15 mouse cellular contexts compared by ENCODE assay signal in the genomic region with DNA sequence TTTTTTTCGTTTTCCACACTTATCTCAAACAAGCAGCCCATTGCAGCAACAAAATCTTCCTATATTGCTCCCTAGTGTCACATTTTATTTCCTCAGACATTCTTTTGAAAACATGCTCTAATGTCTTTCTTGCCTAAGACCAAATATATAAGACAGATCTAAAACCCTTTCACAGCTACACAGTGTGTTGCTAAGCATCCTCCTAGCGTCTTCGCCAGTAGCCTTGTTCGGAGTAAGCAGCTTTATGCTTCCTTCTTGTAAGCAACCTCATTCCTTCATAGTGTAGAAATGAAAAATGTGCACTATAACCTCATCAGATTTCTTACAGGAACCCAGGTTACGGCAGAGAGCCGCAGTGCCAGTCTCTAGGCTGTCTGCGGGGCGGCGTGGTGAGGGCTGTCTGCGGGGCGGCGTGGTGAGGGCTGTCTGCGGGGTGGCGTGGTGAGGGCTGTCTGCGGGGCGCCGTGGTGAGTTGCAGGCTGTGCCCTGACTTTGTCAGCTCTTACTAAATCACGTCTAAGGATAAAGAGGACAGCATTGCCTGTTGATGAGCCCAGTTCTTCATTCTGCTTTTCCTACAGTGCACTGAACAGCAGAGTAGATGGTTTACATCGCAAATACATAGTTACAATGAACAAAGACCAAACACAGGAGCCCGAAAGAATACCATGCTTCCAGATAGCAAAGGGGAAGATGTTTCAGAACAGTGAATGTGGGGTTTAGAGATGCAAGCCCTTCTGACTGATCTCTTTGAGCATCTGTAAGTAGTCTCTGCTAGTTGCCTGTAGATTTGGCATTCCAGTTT. TPM values are rescaled to one million over a fixed set of nuclear protein-coding genes. Genes with fewer than 3 reads are reported as not detected.
DNase-seq lines count a peak whose midpoint lies in the region; ATAC-seq and TF ChIP-seq lines count a peak whose summit lies in the region.
"Had no signal": no experiment of that assay in that cellular context is flagged by ENCODE, and none has a peak within 500 bp of the region (broad histone marks: within the 10 kb centered on the region; RNA-seq: fewer than 3 reads in every experiment).

No protein-coding gene starts in this region.

- H3K4me1 ChIP-seq in intestine, embryonic 14.5 days (replicated peaks; ENCODE audit: control insufficient read depth, insufficient read depth, low read length), result no peaks in the 10 kb centered on the region
- no peaks in the 10 kb centered on the region for H3K4me1 ChIP-seq in intestine, embryonic 16.5 days (ENCODE audit: control insufficient read depth, insufficient read depth, low read length)
- H3K4me1 ChIP-seq in hindbrain, postnatal 0 days (ENCODE audit: insufficient read depth, low read length), result no peaks in the 10 kb centered on the region

- no peak for DNase-seq in intestine, embryonic 14.5 days (ENCODE audit: low spot score)
- DNase-seq in right cerebral cortex, postnatal 25 days, result peak; percentile 9
- DNase-seq in right cerebral cortex, postnatal 14 days, result no peak
- peak; percentile 7 for DNase-seq in hindbrain, postnatal 0 days (ENCODE audit: low spot score)
- no peak for DNase-seq in yolk sac, embryonic 10.5 days (ENCODE audit: low spot score)
- DNase-seq in adrenal gland, adult 8-10 months, result no peak
- DNase-seq: adrenal gland, adult 2 months; lung, adult 18-20 months; thymus, postnatal 36 days had no signal

- H3K4me2 ChIP-seq in intestine, embryonic 14.5 days (ENCODE audit: low read length), result peak overlapping the region; percentile 23; the same call in 1 of the 2 replicates
- no peak overlapping the region for H3K4me2 ChIP-seq in intestine, embryonic 16.5 days (ENCODE audit: low read depth, low read length)
- peak overlapping the region; percentile 42 for H3K4me2 ChIP-seq in hindbrain, postnatal 0 days (ENCODE audit: low read depth, low read length)

- no peak overlapping the region for H3K27ac ChIP-seq in intestine, embryonic 14.5 days (ENCODE audit: low read depth)
- H3K27ac ChIP-seq in intestine, embryonic 16.5 days (ENCODE audit: low read length), result no peak overlapping the region
- peak overlapping the region; percentile 62 for H3K27ac ChIP-seq in hindbrain, postnatal 0 days

- no peaks in the 10 kb centered on the region for H3K36me3 ChIP-seq in intestine, embryonic 14.5 days (ENCODE audit: control insufficient read depth, insufficient read depth, low read length)
- no peaks in the 10 kb centered on the region for H3K36me3 ChIP-seq in intestine, embryonic 16.5 days (ENCODE audit: control insufficient read depth, insufficient read depth, low read length)
- H3K36me3 ChIP-seq in hindbrain, postnatal 0 days (ENCODE audit: insufficient read depth, low read length), result no peaks in the 10 kb centered on the region
- H3K36me3 ChIP-seq: G1E had no signal

- no peaks in the 10 kb centered on the region for H3K9me3 ChIP-seq in intestine, embryonic 14.5 days (ENCODE audit: control insufficient read depth, low read length)
- H3K9me3 ChIP-seq in intestine, embryonic 16.5 days (ENCODE audit: control insufficient read depth, low read length), result no peaks in the 10 kb centered on the region
- no peaks in the 10 kb centered on the region for H3K9me3 ChIP-seq in hindbrain, postnatal 0 days (ENCODE audit: low read length)

- H3K27me3 ChIP-seq in intestine, embryonic 14.5 days (replicated peaks; ENCODE audit: control insufficient read depth, insufficient read depth, low read length), result no peaks in the 10 kb centered on the region
- H3K27me3 ChIP-seq in intestine, embryonic 16.5 days (replicated peaks; ENCODE audit: control insufficient read depth, insufficient read depth, low read length), result no peaks in the 10 kb centered on the region
- H3K27me3 ChIP-seq in hindbrain, postnatal 0 days (ENCODE audit: insufficient read depth, low read length), result no peaks in the 10 kb centered on the region

- no peak overlapping the region for H3K9ac ChIP-seq in intestine, embryonic 14.5 days (ENCODE audit: low read length)
- H3K9ac ChIP-seq in intestine, embryonic 16.5 days (ENCODE audit: low read depth, low read length), result no peak overlapping the region
- no peak overlapping the region for H3K9ac ChIP-seq in hindbrain, postnatal 0 days (replicated peaks; ENCODE audit: low read length)

- no peak overlapping the region for H3K4me3 ChIP-seq in intestine, embryonic 14.5 days (ENCODE audit: low read depth, low read length)
- H3K4me3 ChIP-seq in intestine, embryonic 16.5 days (ENCODE audit: low read length), result no peak overlapping the region
- H3K4me3 ChIP-seq in hindbrain, postnatal 0 days (ENCODE audit: low read length), result no peak overlapping the region
- H3K4me3 ChIP-seq: myocyte had no signal

- ATAC-seq in intestine, embryonic 14.5 days (replicated peaks; ENCODE audit: low FRiP score, low TSS enrichment, low read depth), result no peak
- no peak for ATAC-seq in intestine, embryonic 16.5 days
- peak; percentile 68; the same call in 1 of the 2 replicates for ATAC-seq in hindbrain, postnatal 0 days

- WGBS in intestine, embryonic 14.5 days, result 60% methylated on average over 20 of the region's 20 CpGs
- WGBS in intestine, embryonic 16.5 days, result 52% methylated on average over 20 of the region's 20 CpGs
- 40% methylated on average over 20 of the region's 20 CpGs for WGBS in hindbrain, postnatal 0 days

- TF ChIP-seq CTCF in hindbrain, postnatal 0 days (IDR thresholded peaks at IDR 0.05; ENCODE audit: low read depth), result no peak

RNA-seq across cellular contexts. Expression of a gene that starts 43.4 kb away (rescaled TPM):
- not detected in 2 replicates for polyA plus RNA-seq in intestine, embryonic 14.5 days (2014; fragmentation: Nextera tagmentation; extraction: Ambion mirVana)
- not detected in 2 replicates for polyA plus RNA-seq in intestine, embryonic 16.5 days (2015; fragmentation: Nextera tagmentation; extraction: Ambion mirVana)
- 0.68 TPM in 2 replicates for total RNA-seq in hindbrain, postnatal 0 days (2014; rRNA removed)
- 0.50 and 0.63 TPM in 2 replicates for polyA plus RNA-seq in hindbrain, postnatal 0 days (2015; fragmentation: Nextera tagmentation; extraction: Ambion mirVana)
- not detected for total RNA-seq in adrenal gland, adult 8-10 months (2022)
- total RNA-seq: adrenal gland, adult 2 months; common myeloid progenitor, adult 5-6 weeks had no signal
- polyA plus RNA-seq: adrenal gland, adult 2 months; G1E; heart, postnatal 0 days; large intestine, adult 2 months; myocyte had no signal

Comparison
In these comparisons a context has a peak if more than half of its experiments do, and no peak if none do; other contexts are left out.
1. DNase-seq: peak in right cerebral cortex, postnatal 25 days (single experiment) and hindbrain, postnatal 0 days (single experiment); none in intestine, embryonic 14.5 days (single experiment), right cerebral cortex, postnatal 14 days (single experiment), yolk sac, embryonic 10.5 days (single experiment) and adrenal gland, adult 8-10 months (single experiment).